Mouse (Mus musculus) frontal cortex, postnatal 25 days (tissue): ENCODE results near the gene Casp12.
"Not testable (repeated sequence)": the region's sequence is repeated elsewhere in the genome, so short reads cannot be mapped to it uniquely, and the experiment has no call there.

Experiments used
- DNase-seq, 2 experiments: peaks; one replicate each; pipeline ENCODE4 v3.0.0; 2022; ENCODE audit warnings: low spot score in 2 of 2

Casp12 gene

GRCm38 (mm10) chr9:5345291-5345898 lies at the start of gene Casp12:
Casp12 (plus strand) TSS chr9:5345430.
- DNase-seq = no peak

- DNase-seq = no peak
Measured at GRCm38 (mm10) chr9:5296354-5297237, 48.6 kb upstream of the Casp12 start.

GRCm38 (mm10) chr9:5298329-5299131 lies 46.7 kb upstream of the Casp12 start, which contains the start of gene Casp1:
Casp1 (plus strand) TSS chr9:5298517.
- no peak for DNase-seq

DNA sequence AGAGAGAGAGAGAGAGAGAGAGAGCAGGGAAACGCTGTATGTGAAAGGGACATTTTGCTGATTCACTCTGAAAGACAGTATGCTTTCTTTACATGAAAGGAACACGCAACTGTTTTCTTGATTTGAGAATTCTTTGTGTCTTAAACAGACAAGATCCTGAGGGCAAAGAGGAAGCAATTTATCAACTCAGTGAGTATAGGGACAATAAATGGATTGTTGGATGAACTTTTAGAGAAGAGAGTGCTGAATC lies 46.2 kb upstream of the Casp12 start:
- no peak for DNase-seq

DNA sequence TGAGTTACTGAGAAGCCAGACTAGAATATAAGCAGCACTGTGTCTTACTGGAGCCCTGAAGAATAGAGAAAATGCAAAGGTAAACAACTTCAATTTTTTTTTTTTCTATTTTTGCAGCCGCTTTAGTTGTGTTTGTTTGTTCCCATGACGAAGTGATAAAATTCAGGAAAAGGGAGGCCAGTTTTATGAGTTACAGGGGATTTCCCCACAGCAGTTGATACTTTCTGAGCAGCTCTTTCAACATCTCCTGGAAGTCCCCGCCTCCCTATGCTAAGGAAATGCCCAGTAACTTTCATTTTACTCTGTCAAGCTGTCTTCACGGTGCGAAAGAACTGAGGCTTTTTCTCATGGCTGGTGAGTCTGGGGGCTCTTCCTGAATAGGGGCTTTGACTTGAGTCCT lies 36.7 kb upstream of the Casp12 start, which contains the start of gene Casp4:
TSS of gene Casp4 (plus strand) at position 268 of the 400 bp plus-strand sequence.
- no peak for DNase-seq

DNA sequence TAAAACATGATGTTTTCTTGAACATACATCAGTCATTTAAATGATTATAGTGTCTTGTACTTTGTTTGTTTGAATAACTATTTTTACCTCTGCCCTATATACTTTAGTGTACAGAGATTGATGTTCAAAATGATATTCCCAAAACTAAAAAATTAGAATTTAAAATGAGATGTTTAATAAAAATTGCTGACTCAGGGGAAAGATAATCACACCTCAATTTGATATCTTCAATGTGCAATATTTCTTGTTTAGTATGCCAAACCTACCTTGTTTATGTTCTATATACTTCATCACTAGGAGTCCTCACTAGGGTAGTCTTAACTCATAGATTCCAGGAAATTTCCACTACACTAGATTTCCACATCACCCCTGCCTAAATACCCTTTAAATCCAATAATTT lies 35.1 kb upstream of the Casp12 start:
- no peak for DNase-seq

GRCm38 (mm10) chr9:5311435-5311834 lies 33.8 kb upstream of the Casp12 start:
- no peak for DNase-seq

GRCm38 (mm10) chr9:5328204-5328603 lies 17.0 kb upstream of the Casp12 start:
- DNase-seq = no peak

DNA sequence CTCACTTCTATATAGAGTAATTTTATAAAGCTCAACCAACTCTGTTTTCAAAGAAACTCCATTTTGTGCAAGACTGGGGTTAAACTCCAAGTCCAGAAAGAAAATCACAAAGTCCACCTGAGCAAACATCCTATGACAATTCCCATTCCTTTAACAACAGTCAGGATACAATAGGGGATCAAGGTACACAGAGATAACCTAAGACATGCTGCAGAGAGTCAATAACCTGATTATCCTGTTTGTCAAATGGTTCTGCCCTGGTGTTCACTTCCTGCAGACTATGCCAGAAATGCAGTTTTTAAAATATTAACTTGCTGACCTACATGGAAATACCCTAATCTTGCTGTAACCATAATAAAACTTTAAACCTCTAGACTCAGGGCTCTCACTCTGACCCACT lies 12.8 kb upstream of the Casp12 start:
- no peak for DNase-seq

- DNase-seq = no peak
Measured at GRCm38 (mm10) chr9:5333422-5333821, 11.8 kb upstream of the Casp12 start.

- DNase-seq = no peak
Measured at GRCm38 (mm10) chr9:5343092-5343491, 2.1 kb upstream of the Casp12 start.

GRCm38 (mm10) chr9:5344090-5344489 lies 1.1 kb upstream of the Casp12 start:
- no peak for DNase-seq

GRCm38 (mm10) chr9:5347381-5347780 lies 2.2 kb downstream of the Casp12 start:
- no peak for DNase-seq

- DNase-seq = no peak
Measured at GRCm38 (mm10) chr9:5353673-5354072, 8.4 kb downstream of the Casp12 start.

- DNase-seq = no peak
Measured at GRCm38 (mm10) chr9:5356801-5357200, 11.6 kb downstream of the Casp12 start.

- DNase-seq = no peak
Measured at GRCm38 (mm10) chr9:5393561-5393960, 48.3 kb downstream of the Casp12 start.

GRCm38 (mm10) chr9:5395861-5396260 lies 50.6 kb downstream of the Casp12 start:
- DNase-seq = not testable (repeated sequence)

GRCm38 (mm10) chr9:5410988-5411568 lies 65.8 kb downstream of the Casp12 start:
- no peak for DNase-seq

DNA sequence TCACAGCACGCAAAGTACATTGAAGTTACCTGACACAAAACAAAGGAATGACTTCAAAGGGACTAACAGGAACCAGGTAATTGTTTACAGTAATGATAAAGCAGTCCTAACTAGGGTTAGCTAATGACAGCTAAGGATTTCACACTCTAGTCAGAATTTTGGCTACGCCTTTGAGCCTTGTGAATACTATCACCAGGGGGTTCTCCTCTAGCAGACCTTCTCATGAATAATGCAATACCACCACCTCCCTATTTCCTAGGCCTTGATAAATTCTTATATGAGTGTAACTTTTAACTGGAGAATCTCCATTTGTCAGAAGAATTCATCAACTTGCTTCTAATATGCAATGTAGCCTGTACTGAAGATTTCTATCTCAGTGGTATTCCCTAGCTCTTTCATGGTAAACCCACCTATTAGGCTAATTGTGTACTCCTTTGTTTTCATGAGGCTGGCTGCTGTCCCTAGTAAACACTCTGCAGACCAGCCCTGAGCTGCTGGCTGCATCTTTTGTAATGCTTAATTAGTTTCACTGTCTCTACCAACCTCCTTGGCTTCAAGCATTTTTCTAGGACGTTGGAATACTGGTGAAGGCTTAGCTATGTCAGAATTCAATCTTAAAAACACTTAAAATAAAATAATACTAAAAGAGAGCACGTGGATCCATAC lies 67.3 kb downstream of the Casp12 start:
- DNase-seq = no peak

- no peak for DNase-seq
Measured at GRCm38 (mm10) chr9:5417871-5418270, 72.6 kb downstream of the Casp12 start.
